Mouse (Mus musculus): ENCODE data around the gene Gimap9.

- no peak for TF ChIP-seq CTCF (conservative IDR thresholded peaks at IDR 0.05; ENCODE audit: low read length)
- no peak for TF ChIP-seq POU5F1 (IDR thresholded peaks at IDR 0.05; ENCODE audit: borderline replicate concordance, low read length)
- no peak for TF ChIP-seq NANOG (IDR thresholded peaks at IDR 0.05; ENCODE audit: borderline replicate concordance, low read length)
Measured at GRCm38 (mm10) chr6:48641391-48641790, 34.5 kb upstream of the Gimap9 start.
